Mouse (Mus musculus) adrenal gland (tissue): Measurements from ENCODE around the gene Sgms2.

ENCODE experiments used
- intact Hi-C: fragments of 180-260 bp; cut with DNase I; formaldehyde crosslinking; loops from one replicate; pipeline ENCODE4 v1.15.1; 2025
- long read RNA-seq, 2 experiments: library from polyadenylated mRNA; unstranded; transcript quantifications; one replicate each; pipeline ENCODE4 v2.0.0; 2020; ENCODE audit warnings: borderline replicate concordance in 1 of 2; ENCODE audit not compliant: insufficient replicate concordance in 1 of 2

The Sgms2 gene
- long read RNA-seq, experiment 1, partial matches to known transcripts = 0 of 3 reads
- long read RNA-seq, experiment 1, other reads (novel, unspliced or antisense) = 3 of 3 reads
- long read RNA-seq, experiment 2, partial matches to known transcripts = 0 of 1 reads
- long read RNA-seq, experiment 2, other reads (novel, unspliced or antisense) = 1 of 1 reads

GRCm38 (mm10) chr3:131491361-131491925 is at the start of gene Sgms2:
TSS of gene Sgms2 (minus strand) at chr3:131491411.
- intact Hi-C loops = no loop called here

- intact Hi-C loops = loop anchor here (2.0 kb wide), 1 partner anchor 204 kb away; no protein-coding TSS in a partner anchor
Observed at GRCm38 (mm10) chr3:131525229-131525628, 34.0 kb upstream of the Sgms2 start.

GRCm38 (mm10) chr3:131524779-131525178 is 33.6 kb upstream of the Sgms2 start:
- intact Hi-C loops = loop anchor here (2.0 to 5.0 kb wide), 2 partner anchors 177 to 204 kb away; no protein-coding TSS in a partner anchor

- intact Hi-C loops = loop anchor here (2.0 to 5.0 kb wide), 2 partner anchors 177 to 203 kb away; no protein-coding TSS in a partner anchor
Observed at GRCm38 (mm10) chr3:131524210-131524609, 33.0 kb upstream of the Sgms2 start.

GRCm38 (mm10) chr3:131523749-131524148 is 32.5 kb upstream of the Sgms2 start:
- intact Hi-C loops = loop anchor here (2.0 to 5.0 kb wide), 2 partner anchors 176 to 203 kb away; no protein-coding TSS in a partner anchor

- intact Hi-C loops = loop anchor here (5.0 kb wide), 1 partner anchor 175 kb away; no protein-coding TSS in a partner anchor
Observed at GRCm38 (mm10) chr3:131522243-131522642, 31.0 kb upstream of the Sgms2 start.

- intact Hi-C loops = loop anchor here (5.0 kb wide), 1 partner anchor 174 kb away; no protein-coding TSS in a partner anchor
Observed at GRCm38 (mm10) chr3:131521206-131521605, 30.0 kb upstream of the Sgms2 start.

GRCm38 (mm10) chr3:131517756-131518155 is 26.5 kb upstream of the Sgms2 start:
- intact Hi-C loops = no loop called here

GRCm38 (mm10) chr3:131516332-131516999 is 25.3 kb upstream of the Sgms2 start:
- intact Hi-C loops = no loop called here

GRCm38 (mm10) chr3:131511616-131512015 is 20.4 kb upstream of the Sgms2 start:
- intact Hi-C loops = no loop called here

GRCm38 (mm10) chr3:131508024-131508423 is 16.8 kb upstream of the Sgms2 start:
- intact Hi-C loops = no loop called here

GRCm38 (mm10) chr3:131504595-131505223 is 13.5 kb upstream of the Sgms2 start:
- intact Hi-C loops = no loop called here

GRCm38 (mm10) chr3:131501677-131502370 is 10.6 kb upstream of the Sgms2 start:
- intact Hi-C loops = no loop called here

GRCm38 (mm10) chr3:131499651-131500050 is 8.4 kb upstream of the Sgms2 start:
- intact Hi-C loops = no loop called here

GRCm38 (mm10) chr3:131496506-131497122 is 5.4 kb upstream of the Sgms2 start:
- intact Hi-C loops = no loop called here

- intact Hi-C loops = no loop called here
Observed at GRCm38 (mm10) chr3:131495076-131495475, 3.9 kb upstream of the Sgms2 start.

- intact Hi-C loops = no loop called here
Observed at GRCm38 (mm10) chr3:131493194-131493593, 2.0 kb upstream of the Sgms2 start.

- intact Hi-C loops = no loop called here
Observed at GRCm38 (mm10) chr3:131491980-131492379, 769 bp upstream of the Sgms2 start.

GRCm38 (mm10) chr3:131490143-131490908 is 885 bp downstream of the Sgms2 start:
- intact Hi-C loops = no loop called here

GRCm38 (mm10) chr3:131489657-131490142 is 1.5 kb downstream of the Sgms2 start:
- intact Hi-C loops = no loop called here
